Mouse (Mus musculus): ENCODE data around the gene Prl2c3. TPM values are rescaled to one million over a fixed set of nuclear protein-coding genes. Genes with fewer than 3 reads are reported as not detected.
"Not testable (repeated sequence)": the region's sequence is repeated elsewhere in the genome, so short reads cannot be mapped to it uniquely, and the experiment has no call there.

The Prl2c3 gene
- total RNA-seq (2021), result not detected
- long read RNA-seq, experiment 1, result 0 reads
- long read RNA-seq, experiment 2, result 0 reads

GRCm38 (mm10) chr13:12799979-12800378 is at the start of gene Prl2c3:
Gene Prl2c3 (minus strand): TSS chr13:12800079.
- intact Hi-C loops (cut with DNase I; ENCODE audit: low total_unique reads); DNase-seq: not testable (repeated sequence)

- DNase-seq; intact Hi-C loops (cut with DNase I; ENCODE audit: low total_unique reads): not testable (repeated sequence)
Observed at GRCm38 (mm10) chr13:12848254-12848653, 48.4 kb upstream of the Prl2c3 start.

GRCm38 (mm10) chr13:12844701-12845100 is 44.8 kb upstream of the Prl2c3 start:
- DNase-seq; intact Hi-C loops (cut with DNase I; ENCODE audit: low total_unique reads): not testable (repeated sequence)

DNA sequence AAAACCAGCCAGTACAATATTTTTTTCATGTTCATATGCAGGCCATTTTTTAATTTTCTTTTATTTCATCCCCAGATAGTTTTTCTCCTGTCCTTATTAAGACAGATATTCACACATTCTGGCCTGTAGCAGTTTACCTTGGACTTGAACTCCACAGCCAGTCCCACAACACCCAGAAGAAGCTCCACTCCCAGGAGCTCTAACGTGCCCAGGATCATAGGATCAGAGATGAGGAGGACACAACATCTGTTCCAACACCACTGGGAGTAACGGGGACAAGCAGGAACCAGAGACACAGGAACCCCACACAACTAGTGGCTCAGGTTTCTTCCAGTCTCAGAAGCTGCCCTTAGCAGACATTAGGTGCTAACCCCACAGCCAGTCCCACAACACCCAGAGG is 37.7 kb upstream of the Prl2c3 start:
- DNase-seq; intact Hi-C loops (cut with DNase I; ENCODE audit: low total_unique reads): not testable (repeated sequence)

- intact Hi-C loops (cut with DNase I; ENCODE audit: low total_unique reads), result no loop called here
- DNase-seq, result no peak
Observed at GRCm38 (mm10) chr13:12831769-12832168, 31.9 kb upstream of the Prl2c3 start.

DNA sequence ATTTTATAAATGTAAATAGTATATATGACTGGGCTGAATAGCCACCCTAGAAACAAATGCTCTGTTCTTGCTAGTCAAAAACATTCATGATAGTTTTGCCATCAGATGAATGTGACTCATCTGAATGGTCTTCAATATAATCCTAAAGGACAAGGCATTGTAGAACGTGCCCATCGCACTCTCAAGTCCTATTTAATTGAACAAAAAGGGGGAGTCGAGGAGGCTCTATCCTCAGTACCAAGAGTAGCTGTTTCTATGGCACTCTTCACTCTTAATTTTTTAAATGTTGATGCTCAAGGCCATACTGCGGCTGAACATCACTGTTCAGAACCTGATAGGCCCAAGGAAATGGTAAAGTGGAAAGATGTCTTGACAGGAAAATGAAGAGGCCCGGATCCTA is 29.2 kb upstream of the Prl2c3 start:
- DNase-seq, result no peak
- intact Hi-C loops (cut with DNase I; ENCODE audit: low total_unique reads), result no loop called here

DNA sequence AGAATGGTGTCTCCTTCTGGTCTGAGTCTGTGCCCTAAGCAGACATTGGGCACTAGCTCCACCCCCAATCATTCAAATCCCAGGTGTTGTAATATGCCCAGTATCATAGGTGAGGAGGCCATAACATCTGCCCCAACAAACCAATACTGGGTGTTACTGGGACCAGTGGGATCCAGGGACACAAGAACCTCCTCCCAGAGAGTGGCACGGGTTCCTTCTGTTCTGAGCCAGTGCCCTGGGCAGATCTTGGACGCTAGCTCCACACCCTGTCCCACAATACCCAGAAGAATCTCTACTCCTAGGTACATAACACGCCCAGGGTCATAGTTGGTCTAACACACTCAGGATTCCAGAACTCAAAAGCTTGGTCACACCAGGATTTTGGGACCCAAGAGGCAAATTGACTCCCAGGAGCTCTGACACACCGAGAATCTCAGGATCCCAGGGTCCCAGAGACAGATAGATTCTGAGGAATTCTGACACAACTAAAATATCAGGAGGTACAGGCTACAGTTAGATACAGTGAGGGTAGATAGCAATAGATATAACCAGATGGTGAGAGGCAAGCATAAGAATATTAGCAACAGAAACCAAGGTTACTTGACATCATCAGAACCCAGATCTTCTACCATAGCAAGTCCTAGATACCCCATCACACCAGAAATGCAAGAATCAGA is 24.8 kb upstream of the Prl2c3 start:
- intact Hi-C loops (cut with DNase I; ENCODE audit: low total_unique reads); DNase-seq: not testable (repeated sequence)

GRCm38 (mm10) chr13:12813734-12814424 is 14.0 kb upstream of the Prl2c3 start:
- DNase-seq; intact Hi-C loops (cut with DNase I; ENCODE audit: low total_unique reads): not testable (repeated sequence)

- no peak for DNase-seq
- intact Hi-C loops (cut with DNase I; ENCODE audit: low total_unique reads), result no loop called here
Observed at GRCm38 (mm10) chr13:12809591-12809990, 9.7 kb upstream of the Prl2c3 start.

DNA sequence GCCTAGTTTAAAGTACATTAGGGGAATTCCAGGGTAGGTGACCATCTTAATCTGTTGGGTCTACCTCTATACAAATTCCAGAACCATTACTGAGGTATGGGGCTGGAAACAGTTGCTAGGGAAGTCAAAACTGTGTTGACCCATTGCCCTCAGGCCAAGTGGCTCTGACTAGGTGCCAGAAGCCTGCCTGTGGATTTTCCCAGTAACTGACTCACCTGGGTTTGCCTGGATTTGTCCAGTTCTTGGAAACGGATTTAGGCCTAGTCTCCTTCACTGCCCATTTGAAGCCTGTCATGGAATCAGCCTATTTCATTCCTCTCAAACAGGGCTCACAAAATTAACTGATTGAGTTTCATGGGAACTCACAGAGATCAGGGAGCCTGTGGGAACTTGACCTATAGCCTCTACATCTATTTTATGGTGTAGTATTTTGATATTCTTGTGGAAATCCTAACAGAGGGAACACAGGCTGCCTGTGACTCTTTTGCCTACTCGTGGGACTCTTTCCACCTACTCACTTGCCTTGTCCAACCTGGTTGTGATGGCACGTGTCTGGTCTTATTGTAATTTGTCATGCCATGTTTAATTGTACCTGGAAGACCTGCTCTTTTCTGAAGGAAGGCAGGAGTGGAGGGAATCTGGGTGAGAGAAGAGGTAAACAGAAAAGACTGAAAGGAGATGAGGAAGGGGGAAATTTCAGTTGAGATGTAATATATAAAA is 9.1 kb upstream of the Prl2c3 start:
- intact Hi-C loops (cut with DNase I; ENCODE audit: low total_unique reads); DNase-seq: not testable (repeated sequence)

DNA sequence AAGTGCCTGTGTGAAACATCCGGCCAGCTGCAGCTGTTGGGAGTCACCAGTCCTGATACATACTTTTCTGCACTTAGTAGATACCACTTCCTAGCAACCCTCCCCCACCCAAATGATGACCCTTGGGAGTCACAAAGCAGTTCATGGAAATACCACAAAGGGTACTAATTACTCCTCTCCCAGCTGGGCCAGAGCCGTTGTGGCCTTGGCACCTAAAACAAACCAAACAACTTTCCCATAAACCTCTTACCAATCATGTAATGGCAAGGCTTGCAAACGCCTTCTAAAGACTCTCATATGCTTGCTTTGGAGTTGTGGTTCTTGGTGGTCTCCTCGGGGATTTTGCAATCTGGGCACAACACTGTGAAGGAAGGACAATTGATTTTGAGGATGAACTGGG is 6.6 kb upstream of the Prl2c3 start:
- DNase-seq; intact Hi-C loops (cut with DNase I; ENCODE audit: low total_unique reads): not testable (repeated sequence)

GRCm38 (mm10) chr13:12769442-12770091 is 30.3 kb downstream of the Prl2c3 start:
- intact Hi-C loops (cut with DNase I; ENCODE audit: low total_unique reads); DNase-seq: not testable (repeated sequence)

Other genes starting within 250 kb of the Prl2c3 start
- 1 to 10 TPM in 1 of 2 experiments, under 1 TPM in 1; 0.66 to 1.2 TPM for gene Ero1lb, start 234.2 kb downstream of the Prl2c3 start, total RNA-seq (2021)
- gene Prl2c2, start 205.3 kb upstream of the Prl2c3 start, total RNA-seq (2021), result not detected